Mouse (Mus musculus) right cerebral cortex, adult 18-20 months (tissue): ENCODE data around the gene Qrfpr.

Source experiments
- DNase-seq: peaks from one replicate; pipeline ENCODE4 v3.0.0; 2022; ENCODE audit warnings: mixed read lengths

Qrfpr gene

GRCm38 (mm10) chr3:36150537-36150933 is 71.6 kb downstream of the Qrfpr start:
- no peak for DNase-seq

- no peak for DNase-seq
Measured at GRCm38 (mm10) chr3:36138996-36139395, 83.1 kb downstream of the Qrfpr start.

- no peak for DNase-seq
Measured at GRCm38 (mm10) chr3:36138171-36138660, 83.9 kb downstream of the Qrfpr start.

- DNase-seq: no peak
Measured at GRCm38 (mm10) chr3:36137560-36137959, 84.6 kb downstream of the Qrfpr start.

GRCm38 (mm10) chr3:36136152-36136551 is 86.0 kb downstream of the Qrfpr start:
- no peak for DNase-seq
